Mouse (Mus musculus): ENCODE results near the gene Myom1. TPM values are rescaled to one million over a fixed set of nuclear protein-coding genes. Genes with fewer than 3 reads are reported as not detected.

Myom1 gene
- polyA plus RNA-seq, 1 experiment from 2014 or later: 2.6 TPM

DNA sequence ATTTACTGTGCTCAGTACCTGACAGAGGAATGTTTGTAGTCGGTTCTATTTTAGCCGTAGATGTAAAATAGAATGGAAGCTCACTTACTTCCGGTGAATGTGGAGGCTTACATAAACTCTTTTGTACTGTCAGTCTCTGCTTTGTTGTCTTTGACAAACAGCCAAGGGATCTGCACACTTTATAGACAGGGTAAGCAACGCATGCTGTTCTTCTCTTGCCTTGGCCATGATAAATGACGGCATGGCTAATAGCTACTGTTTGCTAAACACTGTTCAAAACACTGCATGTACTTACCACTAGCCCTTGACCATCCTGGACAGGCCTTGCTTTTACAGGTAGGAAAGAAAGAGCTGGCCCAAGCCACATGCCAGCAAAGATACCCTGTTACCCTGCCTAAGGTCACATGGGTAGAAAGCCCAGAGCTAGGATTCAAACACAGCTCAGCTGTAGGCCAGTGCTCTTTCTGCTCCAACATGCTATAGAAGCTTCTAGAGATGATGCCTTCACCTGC, 59.7 kb downstream of the Myom1 start:
- H3K9me3 ChIP-seq (replicated peaks): no peaks in the 10 kb centered on the region
- no peak for ATAC-seq (ENCODE audit: insufficient read depth)
- no peaks in the 10 kb centered on the region for H3K36me3 ChIP-seq (replicated peaks)
- no peaks in the 10 kb centered on the region for H3K27me3 ChIP-seq
- H3K9ac ChIP-seq: no peak overlapping the region
- 64% methylated on average over 5 of the region's 5 CpGs for WGBS (ENCODE audit: insufficient replicate concordance)
- no peak overlapping the region for H3K27ac ChIP-seq (replicated peaks)
- no peak overlapping the region for H3K4me2 ChIP-seq
- H3K4me3 ChIP-seq (replicated peaks): no peak overlapping the region
- peaks cover 7% of the 10 kb centered on the region; the same call in 1 of the 2 replicates for H3K4me1 ChIP-seq (replicated peaks)

DNA sequence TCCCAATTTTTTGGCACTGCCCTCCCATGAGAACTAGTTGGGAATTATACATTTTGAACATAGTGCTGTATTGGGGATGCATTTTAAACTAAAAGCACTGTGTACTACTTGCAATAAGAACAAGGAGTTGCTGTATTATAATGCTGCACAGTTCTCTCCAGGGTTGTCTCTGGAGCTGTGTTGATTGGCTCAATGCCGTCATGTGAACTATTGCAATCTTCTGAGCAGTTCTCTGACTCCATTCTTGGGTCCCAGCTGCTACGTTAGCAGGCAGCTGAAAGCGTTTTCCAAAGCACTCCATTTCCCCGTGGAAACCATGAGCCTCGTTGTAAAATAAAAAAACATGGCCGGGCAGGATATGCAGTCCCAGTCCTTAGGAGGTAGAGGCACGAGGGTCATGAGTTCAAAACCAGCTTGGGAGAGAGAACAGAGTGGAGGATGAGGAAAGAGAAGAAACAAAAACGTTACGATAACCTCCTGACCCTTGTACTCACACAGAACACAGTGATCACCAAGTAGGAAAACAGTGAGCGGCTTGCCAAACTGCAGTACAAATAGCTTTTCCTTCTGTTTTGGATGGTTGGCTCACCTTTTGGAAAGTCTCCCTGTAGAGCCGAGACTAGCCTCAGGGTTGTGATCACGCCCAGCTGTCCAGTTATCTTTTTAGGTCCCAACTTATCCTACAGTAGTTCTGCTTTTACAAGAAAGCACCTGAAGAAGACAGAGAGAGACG, 60.6 kb downstream of the Myom1 start:
- no peaks in the 10 kb centered on the region for H3K36me3 ChIP-seq (replicated peaks)
- H3K9me3 ChIP-seq (replicated peaks): no peaks in the 10 kb centered on the region
- H3K27me3 ChIP-seq: no peaks in the 10 kb centered on the region
- H3K9ac ChIP-seq: no peak overlapping the region
- H3K4me2 ChIP-seq: no peak overlapping the region
- ATAC-seq (ENCODE audit: insufficient read depth): no peak
- H3K27ac ChIP-seq (replicated peaks): no peak overlapping the region
- 52% methylated on average over 13 of the region's 13 CpGs for WGBS (ENCODE audit: insufficient replicate concordance)
- peaks cover 7% of the 10 kb centered on the region; the same call in 1 of the 2 replicates for H3K4me1 ChIP-seq (replicated peaks)
- H3K4me3 ChIP-seq (replicated peaks): no peak overlapping the region

DNA sequence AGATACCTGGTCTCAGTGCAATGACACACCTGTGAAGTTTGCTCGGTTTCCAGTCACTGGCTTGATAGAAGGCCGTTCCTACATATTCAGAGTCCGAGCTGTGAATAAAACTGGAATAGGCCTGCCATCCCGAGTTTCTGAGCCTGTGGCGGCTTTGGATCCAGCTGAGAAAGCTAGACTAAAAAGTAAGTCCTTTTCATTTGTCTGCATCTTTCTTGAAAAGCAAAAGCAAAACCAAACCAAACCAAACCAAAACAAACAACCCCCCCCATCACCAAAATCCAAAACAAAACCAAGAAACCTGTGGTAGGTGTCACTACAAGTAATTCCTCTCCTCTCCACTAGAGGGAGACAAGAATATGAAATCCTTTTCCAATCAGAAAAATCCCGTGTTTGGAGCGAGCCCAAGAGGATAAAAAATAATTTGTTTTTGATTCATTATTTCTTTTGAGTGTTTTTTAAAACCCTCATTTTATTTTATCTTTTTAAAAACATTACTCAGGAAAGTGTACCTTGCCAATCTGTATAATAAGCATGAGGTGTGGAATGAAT, 62.1 kb downstream of the Myom1 start:
- Histone ChIP-seq H3K4me3 (replicated peaks) (no peak overlapping the region), H3K9ac (no peak overlapping the region), H3K9me3 (replicated peaks) (no peaks in the 10 kb centered on the region), H3K27ac (replicated peaks) (no peak overlapping the region), H3K4me1 (replicated peaks) (peaks cover 7% of the 10 kb centered on the region; the same call in 1 of the 2 replicates), H3K36me3 (replicated peaks) (no peaks in the 10 kb centered on the region), H3K4me2 (no peak overlapping the region), H3K27me3 (no peaks in the 10 kb centered on the region)
- no peak for ATAC-seq (ENCODE audit: insufficient read depth)
- 56% methylated on average over 7 of the region's 7 CpGs for WGBS (ENCODE audit: insufficient replicate concordance)

DNA sequence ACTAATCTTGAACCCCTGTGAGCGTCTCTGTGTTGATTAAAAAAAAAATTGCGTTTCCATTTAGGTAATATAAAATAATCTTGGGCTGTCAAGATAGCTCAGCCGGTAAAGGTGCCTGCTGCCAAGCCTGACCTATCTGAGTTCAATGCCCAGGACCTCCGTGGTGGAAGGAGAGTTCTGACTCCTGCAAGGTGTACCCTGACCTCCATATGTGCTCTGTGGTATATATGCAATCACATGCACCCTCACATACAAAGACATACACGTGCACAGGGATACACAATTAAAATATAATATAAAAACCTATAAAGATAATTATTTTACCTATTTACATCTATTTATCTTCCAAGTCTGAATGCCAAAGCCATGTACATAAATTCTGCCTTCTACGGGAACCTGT, 62.7 kb downstream of the Myom1 start:
- Histone ChIP-seq H3K4me1 (replicated peaks) (peaks cover 7% of the 10 kb centered on the region; the same call in 1 of the 2 replicates), H3K4me2 (no peak overlapping the region), H3K27ac (replicated peaks) (no peak overlapping the region), H3K9ac (no peak overlapping the region), H3K27me3 (no peaks in the 10 kb centered on the region), H3K4me3 (replicated peaks) (no peak overlapping the region), H3K9me3 (replicated peaks) (no peaks in the 10 kb centered on the region), H3K36me3 (replicated peaks) (no peaks in the 10 kb centered on the region)
- ATAC-seq (ENCODE audit: insufficient read depth): no peak
- WGBS (ENCODE audit: insufficient replicate concordance): 67% methylated on average over 6 of the region's 6 CpGs

DNA sequence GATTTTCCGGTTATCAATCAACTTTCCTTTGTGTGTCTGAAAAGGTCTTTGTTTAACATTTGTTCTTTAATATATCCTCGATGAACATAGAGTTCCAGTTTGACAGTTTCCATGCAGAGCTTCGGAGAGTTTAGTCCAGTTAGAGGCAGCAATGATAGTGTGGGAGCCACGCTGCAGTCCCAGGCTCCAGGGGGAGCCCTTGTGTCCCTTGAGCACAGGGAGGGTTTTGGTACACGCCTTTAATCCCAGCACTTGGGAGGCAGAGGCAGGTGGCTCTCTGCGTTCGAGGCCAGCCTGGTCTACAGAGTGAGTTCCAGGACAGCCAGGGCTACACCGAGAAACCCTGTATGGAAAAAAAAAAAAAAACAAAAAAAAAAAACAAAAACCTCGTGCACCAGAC, 66.7 kb downstream of the Myom1 start:
- Histone ChIP-seq H3K27ac (replicated peaks) (no peak overlapping the region), H3K4me2 (no peak overlapping the region), H3K4me1 (replicated peaks) (no peaks in the 10 kb centered on the region), H3K27me3 (no peaks in the 10 kb centered on the region), H3K36me3 (replicated peaks) (no peaks in the 10 kb centered on the region), H3K9ac (no peak overlapping the region), H3K4me3 (replicated peaks) (no peak overlapping the region), H3K9me3 (replicated peaks) (no peaks in the 10 kb centered on the region)
- WGBS (ENCODE audit: insufficient replicate concordance): 69% methylated on average over 9 of the region's 9 CpGs
- ATAC-seq (ENCODE audit: insufficient read depth): no peak

DNA sequence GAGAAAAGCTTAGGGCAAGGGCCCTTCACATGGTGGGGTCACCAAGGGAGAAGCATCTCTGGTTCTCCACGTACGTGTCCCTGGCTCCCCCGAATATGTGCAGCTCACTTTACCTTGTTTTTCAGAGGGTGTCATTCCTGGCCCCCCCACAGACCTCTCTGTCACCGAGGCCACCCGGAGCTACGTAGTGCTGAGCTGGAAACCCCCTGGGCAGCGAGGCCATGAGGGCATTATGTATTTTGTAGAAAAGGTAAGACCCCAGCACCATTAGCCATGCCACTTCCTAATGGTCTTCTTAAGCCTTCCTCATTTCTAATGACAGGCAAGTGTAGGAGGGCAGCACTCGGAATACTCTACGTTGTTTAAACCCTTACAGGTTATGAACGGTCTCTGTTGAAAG, 69.5 kb downstream of the Myom1 start:
- Histone ChIP-seq H3K9me3 (replicated peaks) (no peaks in the 10 kb centered on the region), H3K9ac (no peak overlapping the region), H3K4me1 (replicated peaks) (no peaks in the 10 kb centered on the region), H3K4me2 (no peak overlapping the region), H3K36me3 (replicated peaks) (no peaks in the 10 kb centered on the region), H3K27ac (replicated peaks) (no peak overlapping the region), H3K4me3 (replicated peaks) (no peak overlapping the region), H3K27me3 (no peaks in the 10 kb centered on the region)
- WGBS (ENCODE audit: insufficient replicate concordance): 77% methylated on average over 10 of the region's 10 CpGs
- no peak for ATAC-seq (ENCODE audit: insufficient read depth)

DNA sequence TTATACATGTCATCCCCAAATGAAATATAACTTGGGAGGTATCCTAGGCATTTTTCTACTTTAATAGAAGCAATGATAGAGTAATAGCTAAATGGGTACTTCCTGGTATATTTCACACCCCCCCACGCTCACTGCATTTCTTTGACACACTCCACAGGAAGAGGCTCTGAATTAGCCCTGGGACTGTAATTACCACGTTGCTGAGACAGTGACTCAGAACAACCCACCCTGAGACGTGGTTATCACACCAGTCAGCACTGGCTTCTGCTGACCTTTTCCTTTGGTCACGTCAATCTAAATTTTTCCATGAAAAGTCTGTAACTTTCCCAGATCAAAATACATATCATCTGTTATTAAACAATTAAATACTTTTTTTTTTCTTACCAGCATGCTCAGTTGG, 72.0 kb downstream of the Myom1 start:
- Histone ChIP-seq H3K9me3 (replicated peaks) (no peaks in the 10 kb centered on the region), H3K4me3 (replicated peaks) (no peak overlapping the region), H3K4me1 (replicated peaks) (no peaks in the 10 kb centered on the region), H3K27me3 (no peaks in the 10 kb centered on the region), H3K4me2 (no peak overlapping the region), H3K9ac (no peak overlapping the region), H3K36me3 (replicated peaks) (no peaks in the 10 kb centered on the region), H3K27ac (replicated peaks) (no peak overlapping the region)
- WGBS (ENCODE audit: insufficient replicate concordance): 32% methylated on average over 4 of the region's 4 CpGs
- no peak for ATAC-seq (ENCODE audit: insufficient read depth)

DNA sequence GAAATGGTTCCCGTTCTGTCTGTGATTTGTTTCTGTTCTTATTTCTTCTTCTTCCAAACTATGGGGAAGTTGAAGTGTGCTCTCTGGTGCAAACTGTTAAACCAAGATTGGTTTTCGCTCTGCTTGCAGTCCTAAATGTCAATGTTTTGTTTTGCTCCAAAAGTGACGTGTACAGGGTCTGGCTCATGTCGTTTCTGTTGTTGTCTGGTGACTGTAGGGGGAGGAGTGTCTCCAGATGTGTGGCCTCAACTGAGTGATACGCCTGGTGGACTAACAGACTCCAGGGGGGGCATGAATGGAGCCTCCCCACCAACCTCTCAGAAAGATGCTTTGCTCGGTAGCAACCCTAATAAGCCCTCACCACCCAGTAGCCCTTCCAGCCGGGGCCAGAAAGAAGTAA, 79.6 kb downstream of the Myom1 start:
- no peak overlapping the region for H3K4me3 ChIP-seq (replicated peaks)
- 59% methylated on average over 7 of the region's 7 CpGs for WGBS (ENCODE audit: insufficient replicate concordance)
- no peak overlapping the region for H3K4me2 ChIP-seq
- no peaks in the 10 kb centered on the region for H3K36me3 ChIP-seq (replicated peaks)
- H3K9me3 ChIP-seq (replicated peaks): no peaks in the 10 kb centered on the region
- H3K27ac ChIP-seq (replicated peaks): no peak overlapping the region
- no peak overlapping the region for H3K9ac ChIP-seq
- peaks cover 4% of the 10 kb centered on the region for H3K4me1 ChIP-seq (replicated peaks)
- H3K27me3 ChIP-seq: no peaks in the 10 kb centered on the region
- no peak for ATAC-seq (ENCODE audit: insufficient read depth)

DNA sequence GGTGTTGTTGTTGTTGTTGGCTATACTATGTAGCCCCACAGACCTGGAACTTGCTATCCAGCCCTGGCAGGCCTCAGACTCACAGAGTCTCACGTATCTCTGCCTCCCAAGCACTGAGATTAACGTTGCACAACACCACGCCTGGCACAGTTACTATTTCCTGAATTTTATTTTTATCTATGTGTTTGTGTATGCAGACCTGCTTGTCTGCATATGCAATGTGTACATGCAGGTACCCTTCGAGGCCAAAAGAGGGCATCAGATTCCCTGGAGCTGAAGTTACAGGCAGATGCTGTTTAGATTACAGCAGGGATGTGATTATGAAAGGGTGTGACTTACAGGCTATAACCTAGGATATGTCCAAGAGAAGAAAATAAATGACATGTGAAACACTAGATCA, 84.5 kb downstream of the Myom1 start:
- H3K27me3 ChIP-seq: no peaks in the 10 kb centered on the region
- 23% methylated on average over 4 of the region's 4 CpGs for WGBS (ENCODE audit: insufficient replicate concordance)
- peaks cover 18% of the 10 kb centered on the region for H3K4me1 ChIP-seq (replicated peaks)
- H3K9me3 ChIP-seq (replicated peaks): no peaks in the 10 kb centered on the region
- H3K9ac ChIP-seq: no peak overlapping the region
- no peaks in the 10 kb centered on the region for H3K36me3 ChIP-seq (replicated peaks)
- H3K4me3 ChIP-seq (replicated peaks): no peak overlapping the region
- no peak overlapping the region for H3K27ac ChIP-seq (replicated peaks)
- ATAC-seq (ENCODE audit: insufficient read depth): peak; percentile 35
- no peak overlapping the region for H3K4me2 ChIP-seq

DNA sequence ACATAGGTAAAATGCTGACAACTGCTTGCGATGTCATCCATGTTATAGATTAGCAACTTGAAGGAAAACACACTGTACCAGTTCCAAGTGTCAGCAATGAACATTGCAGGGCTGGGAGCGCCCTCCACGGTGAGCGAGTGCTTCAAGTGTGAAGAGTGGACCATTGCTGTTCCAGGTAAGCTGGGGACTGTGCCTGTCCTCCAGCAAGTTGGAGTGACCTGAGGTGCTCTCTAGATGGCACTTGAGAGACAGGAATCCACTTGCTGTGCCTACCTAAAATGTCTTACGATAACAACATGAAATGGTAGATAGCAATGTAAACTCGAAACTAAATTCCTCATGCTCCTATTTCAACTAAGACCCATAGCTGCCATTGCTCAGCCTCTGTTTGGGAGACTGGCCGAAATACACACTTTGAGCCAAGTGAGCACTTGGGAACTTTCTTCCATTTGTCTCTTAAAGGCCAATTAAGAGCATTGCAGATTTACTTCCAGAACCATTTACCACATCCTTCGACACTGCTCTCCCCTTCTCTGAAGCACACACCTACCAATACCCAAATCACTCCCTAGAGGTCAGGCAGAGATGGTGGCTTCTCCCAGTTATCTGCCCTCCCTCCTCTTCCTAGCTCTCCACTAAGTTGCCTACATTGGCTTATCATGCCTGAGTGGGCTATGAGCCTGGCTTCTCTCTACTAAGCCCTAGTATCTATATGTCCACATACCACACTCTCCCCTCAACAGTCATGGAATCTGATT, 85.1 kb downstream of the Myom1 start:
- Histone ChIP-seq H3K27ac (replicated peaks) (no peak overlapping the region; the same call in 1 of the 2 replicates), H3K9ac (no peak overlapping the region), H3K27me3 (no peaks in the 10 kb centered on the region), H3K4me1 (replicated peaks) (peaks cover 18% of the 10 kb centered on the region), H3K36me3 (replicated peaks) (no peaks in the 10 kb centered on the region), H3K4me2 (no peak overlapping the region), H3K9me3 (replicated peaks) (no peaks in the 10 kb centered on the region), H3K4me3 (replicated peaks) (no peak overlapping the region)
- 71% methylated on average over 8 of the region's 8 CpGs for WGBS (ENCODE audit: insufficient replicate concordance)
- no peak for ATAC-seq (ENCODE audit: insufficient read depth)

DNA sequence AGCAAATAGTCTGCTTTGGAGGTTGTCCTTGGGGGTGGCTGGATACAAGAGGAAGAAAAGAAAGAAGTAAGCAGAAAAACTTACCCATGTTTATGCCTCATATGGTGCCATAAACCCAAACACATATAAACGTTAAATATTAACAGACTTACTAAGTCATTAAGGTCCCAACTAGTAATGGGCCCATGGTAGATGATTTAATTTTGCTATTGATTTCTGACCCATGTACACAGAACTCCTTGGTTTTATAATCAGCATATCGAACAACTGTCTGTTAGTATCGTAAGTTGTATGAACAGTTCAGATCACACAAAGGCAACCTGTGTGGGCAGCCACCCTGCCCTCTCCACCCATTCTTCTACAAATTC, 85.7 kb downstream of the Myom1 start:
- WGBS (ENCODE audit: insufficient replicate concordance): 75% methylated on average over 3 of the region's 3 CpGs
- Histone ChIP-seq H3K9me3 (replicated peaks) (no peaks in the 10 kb centered on the region), H3K27ac (replicated peaks) (peak overlapping the region; percentile 46; the same call in 1 of the 2 replicates), H3K4me1 (replicated peaks) (peaks cover 18% of the 10 kb centered on the region), H3K9ac (no peak overlapping the region), H3K27me3 (no peaks in the 10 kb centered on the region), H3K4me3 (replicated peaks) (no peak overlapping the region), H3K4me2 (no peak overlapping the region), H3K36me3 (replicated peaks) (no peaks in the 10 kb centered on the region)
- no peak for ATAC-seq (ENCODE audit: insufficient read depth)
